Mouse (Mus musculus): Measurements from ENCODE around the gene H2-Ke6. TPM values are rescaled to one million over a fixed set of nuclear protein-coding genes. Genes with fewer than 3 reads are reported as not detected.

Gene H2-Ke6
- total and polyA plus RNA-seq, 3 experiments = 44.7 to 77.5 (median 58.6) TPM

DNA sequence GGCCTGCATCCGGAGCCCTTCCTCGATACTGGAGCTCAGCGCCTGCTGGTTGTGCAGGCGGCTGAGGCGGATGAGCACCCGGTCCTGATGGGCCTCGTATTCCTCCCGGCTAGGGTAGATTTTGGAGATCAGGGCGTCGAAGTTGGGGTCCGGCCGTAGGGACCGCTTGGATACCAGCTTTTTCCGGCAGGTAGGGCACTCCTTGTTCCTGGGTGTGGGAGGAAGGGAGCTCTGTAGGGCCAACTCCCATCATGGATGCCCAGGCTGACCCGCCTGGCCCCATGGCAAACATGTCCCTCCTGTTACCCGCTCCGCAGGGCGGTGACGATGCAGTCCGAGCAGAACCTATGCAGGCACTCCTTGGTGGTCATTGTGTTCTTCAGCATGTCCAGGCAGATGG, 4.9 kb downstream of the H2-Ke6 start:
- Histone ChIP-seq H3K9me3 (replicated peaks) (peaks cover 36% of the 10 kb centered on the region), H3K27me3 (ENCODE audit: insufficient read depth, low read length) (no peaks in the 10 kb centered on the region), H3K4me3 (ENCODE audit: low read depth, low read length) (no peak overlapping the region; the same call in 1 of the 2 replicates), H3K4me1 (ENCODE audit: insufficient read depth, low read depth, low read length) (peaks cover 44% of the 10 kb centered on the region), H3K36me3 (replicated peaks) (peaks cover 54% of the 10 kb centered on the region)
- DNase-seq (ENCODE audit: low spot score) = no peak
- TF ChIP-seq GATA1 (IDR thresholded peaks at IDR 0.05; ENCODE audit: borderline replicate concordance, low read length) (no peak), GATA2 (IDR thresholded peaks at IDR 0.05; ENCODE audit: borderline replicate concordance, low read depth, low read length) (no peak), CTCF (IDR thresholded peaks at IDR 0.05; ENCODE audit: low read depth, low read length) (no peak), TAL1 (conservative IDR thresholded peaks at IDR 0.05; ENCODE audit: low read depth, low read length) (no peak), POLR2AphosphoS5 (IDR thresholded peaks at IDR 0.05; ENCODE audit: insufficient replicate concordance, low read depth, low read length) (no peak)
- no peak for ATAC-seq (ENCODE audit: extremely low read depth, insufficient number of reproducible peaks, low FRiP score, poor library complexity, severe bottlenecking)

DNA sequence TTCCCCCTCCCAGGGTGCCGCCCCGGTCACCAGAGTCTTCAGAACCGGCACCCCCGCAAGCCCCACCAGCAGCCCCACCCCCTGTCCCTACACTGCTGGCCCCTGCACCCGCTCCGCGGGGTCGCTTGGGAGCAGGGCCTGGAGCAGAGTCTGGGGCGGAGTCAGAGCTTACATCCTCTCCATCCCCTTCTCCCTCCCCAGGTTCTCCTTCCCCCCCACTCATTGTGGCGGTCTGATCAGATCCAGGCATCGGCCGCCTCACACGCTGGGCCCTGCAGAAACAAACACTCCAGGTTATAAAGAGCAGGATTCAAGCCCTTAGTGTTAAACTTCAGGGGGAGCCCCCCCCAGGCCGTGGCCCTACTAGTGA, 5.5 kb downstream of the H2-Ke6 start:
- peaks cover 39% of the 10 kb centered on the region for H3K4me1 ChIP-seq (ENCODE audit: insufficient read depth, low read depth, low read length)
- ATAC-seq (ENCODE audit: extremely low read depth, insufficient number of reproducible peaks, low FRiP score, poor library complexity, severe bottlenecking) = no peak
- TF ChIP-seq POLR2AphosphoS5 (IDR thresholded peaks at IDR 0.05; ENCODE audit: insufficient replicate concordance, low read depth, low read length) = no peak

DNA sequence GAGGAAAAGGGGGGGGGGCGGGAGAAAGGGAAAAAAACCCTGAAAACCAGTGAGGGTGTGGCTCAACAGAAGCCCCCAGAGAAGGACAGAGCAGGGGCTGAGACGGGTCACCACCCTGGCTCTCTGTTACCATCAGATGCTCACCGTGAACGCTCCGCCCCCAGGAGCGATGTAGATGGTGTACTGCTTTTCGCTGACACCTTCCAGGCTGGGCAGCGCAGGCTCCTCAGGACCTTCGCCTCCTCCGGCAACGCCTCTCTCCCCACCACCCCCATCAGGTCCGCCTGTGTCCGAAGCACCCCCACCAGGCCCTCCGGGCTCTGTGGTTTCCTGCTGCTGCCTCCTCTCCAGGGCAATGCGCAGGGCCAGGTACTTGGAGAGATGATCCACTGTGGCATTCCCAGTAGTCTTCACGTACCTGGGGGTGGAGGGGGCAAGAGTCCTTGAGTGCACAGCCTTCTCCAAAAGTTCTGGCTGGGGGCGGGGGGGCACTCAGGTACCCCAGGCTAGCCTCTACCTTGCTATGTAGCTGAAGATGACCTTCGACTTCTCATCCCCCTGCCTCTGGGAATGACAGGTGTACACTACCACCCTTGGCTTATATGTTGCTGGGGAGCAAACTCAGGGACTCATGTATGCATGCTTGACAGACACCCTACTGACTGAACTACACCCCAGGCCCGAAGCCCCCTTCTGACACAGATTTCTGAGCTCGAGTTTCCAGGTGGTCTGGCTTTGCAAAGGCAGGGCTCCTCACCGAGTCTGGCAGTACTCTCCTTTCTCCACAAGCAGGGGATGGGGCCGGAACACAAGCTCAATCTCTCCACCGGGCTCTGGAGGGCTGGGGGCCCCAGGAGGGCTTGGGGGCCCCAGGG, 6.1 kb downstream of the H2-Ke6 start:
- ATAC-seq (ENCODE audit: extremely low read depth, insufficient number of reproducible peaks, low FRiP score, poor library complexity, severe bottlenecking) = no peak
- no peak overlapping the region for H3K4me3 ChIP-seq (ENCODE audit: low read depth, low read length)
- H3K9me3 ChIP-seq (replicated peaks) = peaks cover 36% of the 10 kb centered on the region
- no peak for DNase-seq (ENCODE audit: low spot score)
- H3K4me1 ChIP-seq (ENCODE audit: insufficient read depth, low read depth, low read length) = peaks cover 33% of the 10 kb centered on the region
- peaks cover 48% of the 10 kb centered on the region for H3K36me3 ChIP-seq (replicated peaks)
- TF ChIP-seq POLR2AphosphoS5 (IDR thresholded peaks at IDR 0.05; ENCODE audit: insufficient replicate concordance, low read depth, low read length) = no peak
- no peak for TF ChIP-seq TAL1 (conservative IDR thresholded peaks at IDR 0.05; ENCODE audit: low read depth, low read length)
- no peak for TF ChIP-seq GATA2 (IDR thresholded peaks at IDR 0.05; ENCODE audit: borderline replicate concordance, low read depth, low read length)
- TF ChIP-seq GATA1 (IDR thresholded peaks at IDR 0.05; ENCODE audit: borderline replicate concordance, low read length) = no peak
- TF ChIP-seq CTCF (IDR thresholded peaks at IDR 0.05; ENCODE audit: low read depth, low read length) = no peak
- no peaks in the 10 kb centered on the region for H3K27me3 ChIP-seq (ENCODE audit: insufficient read depth, low read length)

More for the DNA sequence above, 5.5 kb downstream of the H2-Ke6 start:
- Histone ChIP-seq H3K27me3 (ENCODE audit: insufficient read depth, low read length) (no peaks in the 10 kb centered on the region), H3K9me3 (replicated peaks) (peaks cover 36% of the 10 kb centered on the region), H3K4me3 (ENCODE audit: low read depth, low read length) (no peak overlapping the region; the same call in 1 of the 2 replicates), H3K36me3 (replicated peaks) (peaks cover 53% of the 10 kb centered on the region)
- DNase-seq (ENCODE audit: low spot score) = no peak

DNA sequence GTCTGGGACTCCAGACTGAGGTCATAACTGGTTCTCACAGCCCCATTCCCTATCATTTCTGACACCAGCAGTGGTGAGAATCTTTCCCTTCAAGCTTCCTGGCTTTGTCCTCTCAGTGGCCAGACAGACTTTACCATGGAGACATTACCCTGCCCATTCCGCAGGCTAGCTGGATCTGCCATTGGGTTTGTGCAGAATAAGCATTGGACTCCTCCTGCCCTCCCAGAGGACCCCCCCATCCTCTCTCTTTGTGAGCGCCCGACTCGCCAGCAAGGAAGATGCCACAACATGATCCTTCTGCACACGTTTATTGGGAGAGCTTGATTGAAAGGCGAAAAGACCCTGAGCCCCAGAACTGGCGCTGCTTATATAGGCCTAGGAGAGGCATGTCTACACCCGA, 14.4 kb downstream of the H2-Ke6 start:
- no peak for DNase-seq (ENCODE audit: low spot score)

DNA sequence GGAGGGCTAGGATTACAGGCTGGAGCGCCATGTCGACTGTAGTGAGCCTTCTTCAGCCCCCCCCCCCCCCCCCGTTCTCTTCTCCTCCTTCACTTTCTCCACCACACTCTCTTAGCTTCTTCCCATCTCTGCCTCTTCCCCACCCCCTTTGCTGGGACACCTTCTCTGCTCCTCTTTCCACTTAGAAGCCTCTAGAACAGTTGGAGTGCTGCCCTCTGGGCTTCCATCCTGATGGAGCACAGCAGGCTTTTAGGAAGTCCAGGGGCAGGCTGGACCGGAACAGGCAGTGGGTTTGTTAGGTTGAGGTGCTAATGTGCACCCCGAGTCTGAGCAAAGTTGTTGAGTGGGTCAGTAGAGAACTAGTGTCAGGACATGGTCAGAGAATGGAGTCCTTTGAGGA, 17.7 kb downstream of the H2-Ke6 start:
- Histone ChIP-seq H3K36me3 (replicated peaks) (no peaks in the 10 kb centered on the region), H3K9me3 (replicated peaks) (peaks cover 16% of the 10 kb centered on the region), H3K27me3 (ENCODE audit: insufficient read depth, low read length) (peaks cover 26% of the 10 kb centered on the region), H3K4me1 (ENCODE audit: insufficient read depth, low read depth, low read length) (no peaks in the 10 kb centered on the region), H3K4me3 (ENCODE audit: low read depth, low read length) (no peak overlapping the region)
- DNase-seq (ENCODE audit: low spot score) (no peak), ATAC-seq (ENCODE audit: extremely low read depth, insufficient number of reproducible peaks, low FRiP score, poor library complexity, severe bottlenecking) (no peak)
- no peak for TF ChIP-seq CTCF (IDR thresholded peaks at IDR 0.05; ENCODE audit: low read depth, low read length)
- TF ChIP-seq POLR2AphosphoS5 (IDR thresholded peaks at IDR 0.05; ENCODE audit: insufficient replicate concordance, low read depth, low read length) = no peak
- no peak for TF ChIP-seq GATA2 (IDR thresholded peaks at IDR 0.05; ENCODE audit: borderline replicate concordance, low read depth, low read length)
- TF ChIP-seq GATA1 (IDR thresholded peaks at IDR 0.05; ENCODE audit: borderline replicate concordance, low read length) = no peak
- TF ChIP-seq TAL1 (conservative IDR thresholded peaks at IDR 0.05; ENCODE audit: low read depth, low read length) = no peak

More for the DNA sequence above, 14.4 kb downstream of the H2-Ke6 start:
- Histone ChIP-seq H3K27me3 (ENCODE audit: insufficient read depth, low read length) (peaks cover 11% of the 10 kb centered on the region; the same call in 1 of the 2 replicates), H3K9me3 (replicated peaks) (peaks cover 14% of the 10 kb centered on the region), H3K4me1 (ENCODE audit: insufficient read depth, low read depth, low read length) (no peaks in the 10 kb centered on the region), H3K4me3 (ENCODE audit: low read depth, low read length) (no peak overlapping the region), H3K36me3 (replicated peaks) (no peaks in the 10 kb centered on the region)
- no peak for ATAC-seq (ENCODE audit: extremely low read depth, insufficient number of reproducible peaks, low FRiP score, poor library complexity, severe bottlenecking)
- no peak for TF ChIP-seq GATA1 (IDR thresholded peaks at IDR 0.05; ENCODE audit: borderline replicate concordance, low read length)
- TF ChIP-seq TAL1 (conservative IDR thresholded peaks at IDR 0.05; ENCODE audit: low read depth, low read length) = no peak
- TF ChIP-seq CTCF (IDR thresholded peaks at IDR 0.05; ENCODE audit: low read depth, low read length) = no peak
- TF ChIP-seq POLR2AphosphoS5 (IDR thresholded peaks at IDR 0.05; ENCODE audit: insufficient replicate concordance, low read depth, low read length) = no peak
- no peak for TF ChIP-seq GATA2 (IDR thresholded peaks at IDR 0.05; ENCODE audit: borderline replicate concordance, low read depth, low read length)

DNA sequence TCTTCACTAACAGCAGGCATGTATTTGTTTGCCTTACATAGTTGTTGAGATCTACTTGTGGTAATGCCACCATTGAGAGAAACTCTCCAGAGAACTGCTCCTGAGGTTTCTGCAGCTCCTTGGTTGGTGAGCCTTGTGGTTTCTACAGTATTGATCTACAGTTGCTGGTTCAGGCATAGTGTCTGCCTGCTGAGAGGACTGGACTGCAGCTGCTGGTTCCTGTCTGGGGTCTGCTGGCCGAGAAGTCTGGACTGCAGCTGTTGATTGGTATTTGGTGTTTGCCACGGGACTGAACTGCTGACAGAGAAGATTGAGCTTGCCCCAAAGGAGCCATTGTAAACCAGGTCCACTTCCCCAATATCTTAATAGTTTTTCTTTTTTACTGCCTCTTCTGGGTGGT, 21.3 kb downstream of the H2-Ke6 start:
- Histone ChIP-seq H3K36me3 (replicated peaks) (no peaks in the 10 kb centered on the region), H3K27me3 (ENCODE audit: insufficient read depth, low read length) (peaks cover 24% of the 10 kb centered on the region), H3K9me3 (replicated peaks) (peaks cover 4% of the 10 kb centered on the region; the same call in 1 of the 2 replicates), H3K4me1 (ENCODE audit: insufficient read depth, low read depth, low read length) (no peaks in the 10 kb centered on the region), H3K4me3 (ENCODE audit: low read depth, low read length) (no peak overlapping the region)
- TF ChIP-seq TAL1 (conservative IDR thresholded peaks at IDR 0.05; ENCODE audit: low read depth, low read length) = no peak
- TF ChIP-seq POLR2AphosphoS5 (IDR thresholded peaks at IDR 0.05; ENCODE audit: insufficient replicate concordance, low read depth, low read length) = no peak
- no peak for TF ChIP-seq GATA1 (IDR thresholded peaks at IDR 0.05; ENCODE audit: borderline replicate concordance, low read length)
- no peak for TF ChIP-seq GATA2 (IDR thresholded peaks at IDR 0.05; ENCODE audit: borderline replicate concordance, low read depth, low read length)
- TF ChIP-seq CTCF (IDR thresholded peaks at IDR 0.05; ENCODE audit: low read depth, low read length) = no peak
- ATAC-seq (ENCODE audit: extremely low read depth, insufficient number of reproducible peaks, low FRiP score, poor library complexity, severe bottlenecking) (no peak), DNase-seq (ENCODE audit: low spot score) (no peak)

All from G1E (cell line).